Mouse (Mus musculus) MEL (cell line): ENCODE results near the gene Rnf103. TPM values are rescaled to one million over a fixed set of nuclear protein-coding genes. Genes with fewer than 3 reads are reported as not detected.

Source experiments
- DNase-seq: peaks from one replicate; pipeline ENCODE4 v3.0.0; 2011; ENCODE audit warnings: low read depth, low spot score
- H3K27ac ChIP-seq: 2 replicates; pipeline ENCODE4 v1.5.1; 2012; ENCODE audit warnings: low read depth, mild to moderate bottlenecking, control low read depth, low read length, moderate library complexity; ENCODE audit not compliant: control insufficient read depth
- H3K27me3 ChIP-seq, 2 experiments: fragments of 150-350 bp in 1 of 2; sonication (generic) in 1 of 2; 2 replicates each; pipeline ENCODE4 v1.6.1; 2012; ENCODE audit warnings: low read length in 2 of 2, mild to moderate bottlenecking in 2 of 2, improper control_type of control experiment in 1 of 2, moderate library complexity in 1 of 2; ENCODE audit not compliant: insufficient read depth in 2 of 2, control insufficient read depth in 1 of 2
- H3K36me3 ChIP-seq, 2 experiments: 2 replicates each; pipeline ENCODE4 v1.6.1; 2012 to 2014; ENCODE audit warnings: low read length in 2 of 2, improper control_type of control experiment in 1 of 2, inconsistent platforms in 1 of 2, mild to moderate bottlenecking in 1 of 2; ENCODE audit not compliant: insufficient read depth in 2 of 2, control insufficient read depth in 1 of 2
- H3K4me1 ChIP-seq, 2 experiments: fragments of 150-350 bp in 1 of 2; sonication (generic) in 1 of 2; 2 replicates each; pipeline ENCODE4 v1.6.1; 2012; ENCODE audit warnings: low read length in 2 of 2, improper control_type of control experiment in 1 of 2, mild to moderate bottlenecking in 1 of 2; ENCODE audit not compliant: insufficient read depth in 2 of 2, control insufficient read depth in 1 of 2
- H3K4me3 ChIP-seq, 2 experiments: fragments of 150-350 bp in 1 of 2; sonication (generic) in 1 of 2; 2 replicates each; pipeline ENCODE4 v1.5.1; 2012; ENCODE audit warnings: low read depth in 2 of 2, low read length in 2 of 2, mild to moderate bottlenecking in 2 of 2, moderate library complexity in 2 of 2, control low read depth in 1 of 2, improper control_type of control experiment in 1 of 2; ENCODE audit not compliant: control insufficient read depth in 1 of 2, insufficient read depth in 1 of 2
- H3K79me2 ChIP-seq: 2 replicates; pipeline ENCODE4 v1.6.1; 2012; ENCODE audit warnings: mild to moderate bottlenecking, low read length, moderate library complexity; ENCODE audit not compliant: control insufficient read depth, poor library complexity, insufficient read depth
- H3K9ac ChIP-seq: 2 replicates; pipeline ENCODE4 v1.6.1; 2012; ENCODE audit warnings: low read depth, mild to moderate bottlenecking, control low read depth, low read length, moderate library complexity; ENCODE audit not compliant: control insufficient read depth, poor library complexity, severe bottlenecking
- H3K9me3 ChIP-seq: fragments of 150-350 bp; sonication (generic); replicated peaks from 2 replicates; pipeline ENCODE4 v1.6.1; 2012; ENCODE audit warnings: mild to moderate bottlenecking, low read length, improper control_type of control experiment, moderate library complexity; ENCODE audit not compliant: insufficient read depth
- CHD2 ChIP-seq: IDR thresholded peaks from 2 replicates; pipeline ENCODE4 v1.6.1; 2011; ENCODE audit warnings: low read length, improper control_type of control experiment
- CTCF ChIP-seq, 3 experiments: IDR thresholded peaks in 2 of 3; conservative IDR thresholded peaks in 1 of 3; 2 replicates each; pipeline ENCODE4 v1.5.1; 2011 to 2012; ENCODE audit warnings: low read length in 3 of 3, low read depth in 2 of 3, mild to moderate bottlenecking in 2 of 3, improper control_type of control experiment in 1 of 3, inconsistent platforms in 1 of 3, mixed read lengths in 1 of 3, moderate library complexity in 1 of 3; ENCODE audit not compliant: control insufficient read depth in 1 of 3, insufficient read depth in 1 of 3, poor library complexity in 1 of 3, severe bottlenecking in 1 of 3
- ETS1 ChIP-seq: IDR thresholded peaks from 2 replicates; pipeline ENCODE4 v1.6.1; 2012; ENCODE audit warnings: low read depth, mild to moderate bottlenecking, inconsistent platforms, low read length, improper control_type of control experiment, moderate library complexity
- GABPA ChIP-seq: IDR thresholded peaks from 2 replicates; pipeline ENCODE4 v1.6.1; 2012; ENCODE audit warnings: low read depth, mild to moderate bottlenecking, inconsistent platforms, low read length, improper control_type of control experiment, moderate library complexity
- GATA1 ChIP-seq: IDR thresholded peaks from 2 replicates; pipeline ENCODE4 v1.6.1; 2011; ENCODE audit warnings: low read depth, low read length, improper control_type of control experiment
- MAX ChIP-seq: IDR thresholded peaks from 2 replicates; pipeline ENCODE4 v1.6.1; 2011; ENCODE audit warnings: low read length, improper control_type of control experiment
- NELFE ChIP-seq: IDR thresholded peaks from 2 replicates; pipeline ENCODE4 v1.6.1; 2011; ENCODE audit warnings: low read depth, low read length, improper control_type of control experiment
- NRF1 ChIP-seq: IDR thresholded peaks from 2 replicates; pipeline ENCODE4 v1.6.1; 2014; ENCODE audit warnings: low read depth, mild to moderate bottlenecking, inconsistent platforms, low read length, improper control_type of control experiment, moderate library complexity; ENCODE audit not compliant: poor library complexity, insufficient read depth, severe bottlenecking
- POLR2A ChIP-seq, 2 experiments: IDR thresholded peaks; 2 replicates each; pipeline ENCODE4 v1.6.1; 2011 to 2012; ENCODE audit warnings: low read length in 2 of 2, mild to moderate bottlenecking in 2 of 2, control low read depth in 1 of 2, improper control_type of control experiment in 1 of 2, low read depth in 1 of 2, moderate library complexity in 1 of 2; ENCODE audit not compliant: control insufficient read depth in 1 of 2, insufficient read depth in 1 of 2, poor library complexity in 1 of 2
- POLR2AphosphoS2 ChIP-seq: IDR thresholded peaks from 2 replicates; pipeline ENCODE4 v1.6.1; 2011; ENCODE audit warnings: low read length, improper control_type of control experiment
- POLR2AphosphoS5 ChIP-seq: IDR thresholded peaks from 2 replicates; pipeline ENCODE4 v1.6.1; 2012; ENCODE audit warnings: low read depth, borderline replicate concordance, mild to moderate bottlenecking, inconsistent platforms, low read length, moderate library complexity, mixed read lengths
- RCOR1 ChIP-seq: IDR thresholded peaks from 2 replicates; pipeline ENCODE4 v1.6.1; 2012; ENCODE audit warnings: low read depth, mild to moderate bottlenecking, inconsistent platforms, low read length, improper control_type of control experiment
- SMC3 ChIP-seq: IDR thresholded peaks from 2 replicates; pipeline ENCODE4 v1.6.1; 2011; ENCODE audit warnings: low read depth, low read length, improper control_type of control experiment
- TBP ChIP-seq: IDR thresholded peaks from 2 replicates; pipeline ENCODE4 v1.8.0; 2011; ENCODE audit warnings: low read depth, low read length, improper control_type of control experiment
- USF2 ChIP-seq, 2 experiments: IDR thresholded peaks; 2 replicates each; pipeline ENCODE4 v1.6.1; 2011 to 2012; ENCODE audit warnings: improper control_type of control experiment in 2 of 2, low read length in 2 of 2, borderline replicate concordance in 1 of 2, inconsistent platforms in 1 of 2, low read depth in 1 of 2, mild to moderate bottlenecking in 1 of 2; ENCODE audit not compliant: insufficient read depth in 1 of 2
- ZMIZ1 ChIP-seq: IDR thresholded peaks from 2 replicates; pipeline ENCODE4 v1.6.1; 2012; ENCODE audit warnings: low read depth, mild to moderate bottlenecking, inconsistent platforms, low read length, improper control_type of control experiment, moderate library complexity
- polyA plus RNA-seq, 2 experiments: library from polyadenylated mRNA; stranded (reverse) in 1 of 2; unstranded in 1 of 2; fragments of >175 nt in 1 of 2; fragments of >200 nt in 1 of 2; gene quantifications; 2 replicates each; pipeline versions ENCODE4 v1.2.1 to v1.2.4; 2012; ENCODE audit warnings: low replicate concordance in 2 of 2, low read depth in 1 of 2; ENCODE audit not compliant: insufficient read length in 2 of 2, insufficient read depth in 1 of 2, missing spikeins in 1 of 2
- total RNA-seq: library from RNA; depleted of rRNA; stranded (reverse); fragments of 300-350 nt; gene quantifications from 2 replicates; pipeline ENCODE4 v1.2.3, GENCODE M21; 2012

The Rnf103 gene
- total and polyA plus RNA-seq, 3 experiments = 3.3 to 4.9 TPM; not detected in 1

DNA sequence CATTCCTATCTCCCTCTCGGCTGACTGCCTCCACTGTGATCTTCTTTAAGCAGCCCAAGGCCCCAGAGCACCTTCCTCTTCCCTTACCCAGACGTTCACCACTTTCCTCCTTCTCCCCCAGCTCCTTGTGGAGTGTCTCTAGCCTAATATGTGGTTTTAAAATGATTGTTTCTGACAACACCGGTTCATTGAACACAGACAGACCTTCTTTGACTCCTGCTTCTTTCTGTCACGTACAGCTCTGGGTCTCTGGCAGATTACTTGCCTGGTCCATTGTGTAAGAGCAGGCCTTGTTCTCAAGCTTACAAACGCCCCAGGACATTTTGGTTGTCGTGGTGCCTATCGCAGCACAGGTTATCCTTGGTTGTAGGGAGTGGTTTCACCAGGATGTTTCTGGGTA lies 12.6 kb upstream of the Rnf103 start:
- no peak overlapping the region for H3K9ac ChIP-seq
- no peak overlapping the region for H3K4me3 ChIP-seq
- no peaks in the 10 kb centered on the region for H3K27me3 ChIP-seq
- no peaks in the 10 kb centered on the region for H3K9me3 ChIP-seq
- no peak overlapping the region for H3K27ac ChIP-seq
- H3K36me3 ChIP-seq = peaks cover 0 to 6% of the 10 kb centered on the region in 2 experiments; a peak in 2 of 4 replicates
- no peaks in the 10 kb centered on the region for H3K79me2 ChIP-seq
- TF ChIP-seq GATA1 (no peak), TBP (no peak), NRF1 (no peak), GABPA (no peak), RCOR1 (no peak), POLR2AphosphoS2 (no peak)
- no peak for DNase-seq
- peaks cover 4 to 12% of the 10 kb centered on the region in 2 experiments; a peak in 3 of 4 replicates for H3K4me1 ChIP-seq

GRCm38 (mm10) chr6:71485246-71485645 lies 8.4 kb upstream of the Rnf103 start:
- Histone ChIP-seq H3K79me2 (no peaks in the 10 kb centered on the region), H3K4me1 (peaks cover 0 to 8% of the 10 kb centered on the region in 2 experiments; a peak in 2 of 4 replicates), H3K4me3 (no peak overlapping the region), H3K27me3 (no peaks in the 10 kb centered on the region), H3K27ac (no peak overlapping the region), H3K9ac (no peak overlapping the region), H3K36me3 (peaks cover 0 to 5% of the 10 kb centered on the region in 2 experiments; a peak in 2 of 4 replicates), H3K9me3 (no peaks in the 10 kb centered on the region)
- DNase-seq = no peak
- TF ChIP-seq USF2 (IDR thresholded peaks at IDR 0.05; ENCODE audit: borderline replicate concordance in 1 of 2, insufficient read depth in 1 of 2, low read depth in 1 of 2, low read length in 2 of 2) = no peak
- no peak for TF ChIP-seq GATA1
- no peak for TF ChIP-seq POLR2AphosphoS5
- TF ChIP-seq POLR2A (IDR thresholded peaks at IDR 0.05; ENCODE audit: control insufficient read depth in 1 of 2, insufficient read depth in 1 of 2, low read depth in 1 of 2, low read length in 2 of 2, poor library complexity in 1 of 2) = no peak
- no peak for TF ChIP-seq ZMIZ1
- TF ChIP-seq NELFE = no peak
- TF ChIP-seq GABPA = no peak
- TF ChIP-seq CTCF (IDR thresholded peaks at IDR 0.05 in 2 of 3, conservative IDR thresholded peaks at IDR 0.05 in 1 of 3; ENCODE audit: control insufficient read depth in 1 of 3, insufficient read depth in 1 of 3, low read depth in 2 of 3, low read length in 3 of 3, poor library complexity in 1 of 3, severe bottlenecking in 1 of 3) = no peak
- TF ChIP-seq ETS1 = no peak
- TF ChIP-seq CHD2 = no peak
- no peak for TF ChIP-seq SMC3
- TF ChIP-seq MAX = no peak
- TF ChIP-seq RCOR1 = no peak
